Mouse (Mus musculus) erythroblast, embryonic 14.5 days (primary cell): ENCODE results near the gene Myo9b.

Source experiments
- GATA1 ChIP-seq: IDR thresholded peaks from 2 replicates; pipeline ENCODE4 v1.6.1; 2012; ENCODE audit warnings: low read length, inconsistent platforms, mixed read lengths
- TAL1 ChIP-seq: IDR thresholded peaks from 3 replicates; pipeline ENCODE4 v1.6.1; 2012; ENCODE audit warnings: low read length, inconsistent platforms, mixed read lengths

- TF ChIP-seq GATA1 (no peak), TAL1 (no peak)
Measured at GRCm38 (mm10) chr8:71374616-71375206, 102.2 kb downstream of the Myo9b start.
